Mouse (Mus musculus): ENCODE results near the gene Hoxd4. TPM values are rescaled to one million over a fixed set of nuclear protein-coding genes. Genes with fewer than 3 reads are reported as not detected.

Gene Hoxd4
- polyA plus RNA-seq (2014; fragmentation: Nextera tagmentation; extraction: Ambion mirVana): not detected in 2 replicates

- no peaks in the 10 kb centered on the region for H3K9me3 ChIP-seq (ENCODE audit: control insufficient read depth, low read length)
- H3K27ac ChIP-seq (ENCODE audit: low read depth, low read length): no peak within 1 kb of the TSS
- H3K9ac ChIP-seq (ENCODE audit: low read length): no peak within 1 kb of the TSS
- 0 out of 2 replicates have a peak within 1 kb of the TSS, but pooled peaks have one; percentile 8 for H3K4me2 ChIP-seq (ENCODE audit: low read depth, low read length, severe bottlenecking)
- DNase-seq (ENCODE audit: low spot score) (no peak), ATAC-seq (replicated peaks; ENCODE audit: low FRiP score) (no peak)
- H3K36me3 ChIP-seq (ENCODE audit: control insufficient read depth, insufficient read depth, low read length): no peaks in the 10 kb centered on the region
- peak within 1 kb of the TSS; percentile 15 for H3K4me3 ChIP-seq (ENCODE audit: low read depth, low read length)
- under 1% methylated on average over 62 of the region's 65 CpGs for WGBS
- peaks cover 5% of the 10 kb centered on the region for H3K4me1 ChIP-seq (replicated peaks; ENCODE audit: control insufficient read depth, insufficient read depth, low read length)
- H3K27me3 ChIP-seq (ENCODE audit: control insufficient read depth, insufficient read depth, low read length): peaks cover 95% of the 10 kb centered on the region
These were observed at the start of gene Hoxd4, which contains the start of gene Hoxd3 for GRCm38 (mm10) chr2:74711721-74712621. Gene Hoxd4 (plus strand): TSS chr2:74711929. Gene Hoxd3 (plus strand): TSS chr2:74711927.

- Histone ChIP-seq H3K4me2 (ENCODE audit: low read depth, low read length, severe bottlenecking) (no peak overlapping the region), H3K4me3 (ENCODE audit: low read depth, low read length) (no peak overlapping the region), H3K9ac (ENCODE audit: low read length) (no peak overlapping the region), H3K36me3 (ENCODE audit: control insufficient read depth, insufficient read depth, low read length) (no peaks in the 10 kb centered on the region), H3K27ac (ENCODE audit: low read depth, low read length) (no peak overlapping the region), H3K4me1 (replicated peaks; ENCODE audit: control insufficient read depth, insufficient read depth, low read length) (peaks cover 4% of the 10 kb centered on the region; the same call in 1 of the 2 replicates), H3K9me3 (ENCODE audit: control insufficient read depth, low read length) (no peaks in the 10 kb centered on the region), H3K27me3 (ENCODE audit: control insufficient read depth, insufficient read depth, low read length) (peaks cover 93% of the 10 kb centered on the region)
- 6% methylated on average over 18 of the region's 18 CpGs for WGBS
- ATAC-seq (replicated peaks; ENCODE audit: low FRiP score) (no peak), DNase-seq (ENCODE audit: low spot score) (peak; percentile 82)
These were observed 48.3 kb upstream of the Hoxd4 start for GRCm38 (mm10) chr2:74663291-74663925.

GRCm38 (mm10) chr2:74666411-74666810 is 45.3 kb upstream of the Hoxd4 start:
- ATAC-seq (replicated peaks; ENCODE audit: low FRiP score): no peak
- H3K27ac ChIP-seq (ENCODE audit: low read depth, low read length): no peak overlapping the region
- H3K4me1 ChIP-seq (replicated peaks; ENCODE audit: control insufficient read depth, insufficient read depth, low read length): peaks cover 4% of the 10 kb centered on the region; the same call in 1 of the 2 replicates
- no peaks in the 10 kb centered on the region for H3K9me3 ChIP-seq (ENCODE audit: control insufficient read depth, low read length)
- no peak overlapping the region for H3K4me2 ChIP-seq (ENCODE audit: low read depth, low read length, severe bottlenecking)
- H3K36me3 ChIP-seq (ENCODE audit: control insufficient read depth, insufficient read depth, low read length): no peaks in the 10 kb centered on the region
- H3K9ac ChIP-seq (ENCODE audit: low read length): no peak overlapping the region
- WGBS: 2% methylated on average over 7 of the region's 7 CpGs
- DNase-seq (ENCODE audit: low spot score): peak; percentile 51
- H3K27me3 ChIP-seq (ENCODE audit: control insufficient read depth, insufficient read depth, low read length): peaks cover 94% of the 10 kb centered on the region
- H3K4me3 ChIP-seq (ENCODE audit: low read depth, low read length): no peak overlapping the region

GRCm38 (mm10) chr2:74667191-74667841 is 44.4 kb upstream of the Hoxd4 start:
- ATAC-seq (replicated peaks; ENCODE audit: low FRiP score) (peak; percentile 5; the same call in 1 of the 2 replicates), DNase-seq (ENCODE audit: low spot score) (peak; percentile 61)
- Histone ChIP-seq H3K27me3 (ENCODE audit: control insufficient read depth, insufficient read depth, low read length) (peaks cover 94% of the 10 kb centered on the region), H3K36me3 (ENCODE audit: control insufficient read depth, insufficient read depth, low read length) (no peaks in the 10 kb centered on the region), H3K27ac (ENCODE audit: low read depth, low read length) (no peak overlapping the region), H3K9ac (ENCODE audit: low read length) (no peak overlapping the region), H3K4me2 (ENCODE audit: low read depth, low read length, severe bottlenecking) (no peak overlapping the region), H3K9me3 (ENCODE audit: control insufficient read depth, low read length) (no peaks in the 10 kb centered on the region), H3K4me3 (ENCODE audit: low read depth, low read length) (no peak overlapping the region), H3K4me1 (replicated peaks; ENCODE audit: control insufficient read depth, insufficient read depth, low read length) (peaks cover 4% of the 10 kb centered on the region; the same call in 1 of the 2 replicates)
- whole genome bisulfite sequencing: 1% methylated on average over 36 of the region's 36 CpGs

- H3K27me3 ChIP-seq (ENCODE audit: control insufficient read depth, insufficient read depth, low read length): peaks cover 95% of the 10 kb centered on the region
- H3K9me3 ChIP-seq (ENCODE audit: control insufficient read depth, low read length): no peaks in the 10 kb centered on the region
- peak within 1 kb of the TSS; percentile 28 for H3K4me3 ChIP-seq (ENCODE audit: low read depth, low read length)
- peaks cover 8% of the 10 kb centered on the region; the same call in 1 of the 2 replicates for H3K4me1 ChIP-seq (replicated peaks; ENCODE audit: control insufficient read depth, insufficient read depth, low read length)
- no peak within 1 kb of the TSS for H3K27ac ChIP-seq (ENCODE audit: low read depth, low read length)
- no peak within 1 kb of the TSS for H3K9ac ChIP-seq (ENCODE audit: low read length)
- peak; percentile 75 for DNase-seq (ENCODE audit: low spot score)
- H3K36me3 ChIP-seq (ENCODE audit: control insufficient read depth, insufficient read depth, low read length): no peaks in the 10 kb centered on the region
- ATAC-seq (replicated peaks; ENCODE audit: low FRiP score): peak; percentile 74
- WGBS: 0% methylated on average over 18 of the region's 51 CpGs
- H3K4me2 ChIP-seq (ENCODE audit: low read depth, low read length, severe bottlenecking): peak within 1 kb of the TSS; percentile 50
These were observed 43.8 kb upstream of the Hoxd4 start, which contains the start of gene Hoxd13 for GRCm38 (mm10) chr2:74667842-74668357. Gene Hoxd13 (plus strand): TSS chr2:74668310.

GRCm38 (mm10) chr2:74668370-74669229 is 43.1 kb upstream of the Hoxd4 start:
- peak overlapping the region; percentile 28 for H3K4me3 ChIP-seq (ENCODE audit: low read depth, low read length)
- peak overlapping the region; percentile 50 for H3K4me2 ChIP-seq (ENCODE audit: low read depth, low read length, severe bottlenecking)
- no peaks in the 10 kb centered on the region for H3K9me3 ChIP-seq (ENCODE audit: control insufficient read depth, low read length)
- DNase-seq (ENCODE audit: low spot score) (peak; percentile 76), ATAC-seq (replicated peaks; ENCODE audit: low FRiP score) (peak; percentile 63)
- H3K9ac ChIP-seq (ENCODE audit: low read length): no peak overlapping the region
- peaks cover 95% of the 10 kb centered on the region for H3K27me3 ChIP-seq (ENCODE audit: control insufficient read depth, insufficient read depth, low read length)
- WGBS: under 1% methylated on average over 63 of the region's 74 CpGs
- H3K27ac ChIP-seq (ENCODE audit: low read depth, low read length): no peak overlapping the region
- H3K4me1 ChIP-seq (replicated peaks; ENCODE audit: control insufficient read depth, insufficient read depth, low read length): peaks cover 9% of the 10 kb centered on the region; the same call in 1 of the 2 replicates
- H3K36me3 ChIP-seq (ENCODE audit: control insufficient read depth, insufficient read depth, low read length): no peaks in the 10 kb centered on the region

GRCm38 (mm10) chr2:74669230-74669578 is 42.5 kb upstream of the Hoxd4 start:
- Histone ChIP-seq H3K4me3 (ENCODE audit: low read depth, low read length) (no peak overlapping the region), H3K9ac (ENCODE audit: low read length) (no peak overlapping the region), H3K4me1 (replicated peaks; ENCODE audit: control insufficient read depth, insufficient read depth, low read length) (peaks cover 9% of the 10 kb centered on the region; the same call in 1 of the 2 replicates), H3K27ac (ENCODE audit: low read depth, low read length) (no peak overlapping the region), H3K27me3 (ENCODE audit: control insufficient read depth, insufficient read depth, low read length) (peaks cover 95% of the 10 kb centered on the region), H3K36me3 (ENCODE audit: control insufficient read depth, insufficient read depth, low read length) (no peaks in the 10 kb centered on the region), H3K9me3 (ENCODE audit: control insufficient read depth, low read length) (no peaks in the 10 kb centered on the region), H3K4me2 (ENCODE audit: low read depth, low read length, severe bottlenecking) (no peak overlapping the region)
- DNase-seq (ENCODE audit: low spot score) (peak; percentile 31), ATAC-seq (replicated peaks; ENCODE audit: low FRiP score) (no peak)
- 0% methylated on average over 3 of the region's 3 CpGs for WGBS

All from forebrain, embryonic 11.5 days (tissue).